Mouse (Mus musculus) heart, embryonic 14.5 days (tissue): ENCODE results near the gene Il17rd. TPM values are rescaled to one million over a fixed set of nuclear protein-coding genes. Genes with fewer than 3 reads are reported as not detected.

Experiments
- ATAC-seq: fragments of 200-750 bp; cut with Nextera tagmentation; 2 replicates; pipeline ENCODE4 v1.8.0; 2017; ENCODE audit warnings: low read depth, moderate TSS enrichment; ENCODE audit not compliant: insufficient number of reproducible peaks, insufficient read depth, low FRiP score
- H3K27ac ChIP-seq, 2 experiments: fragments of 200-500 bp in 1 of 2; fragments of 300-500 bp in 1 of 2; sonication (generic) in 1 of 2; replicated peaks in 1 of 2; 2 replicates each; pipeline ENCODE4 v1.5.1; 2012 to 2014; ENCODE audit warnings: low read depth in 2 of 2, low read length in 2 of 2, control low read depth in 1 of 2, mild to moderate bottlenecking in 1 of 2, mixed read lengths in 1 of 2; ENCODE audit not compliant: control insufficient read depth in 1 of 2, insufficient read depth in 1 of 2
- H3K27me3 ChIP-seq: fragments of 300-500 bp; sonication (generic); 2 replicates; pipeline ENCODE4 v1.6.1; 2014; ENCODE audit warnings: mild to moderate bottlenecking, low read length, control low read depth; ENCODE audit not compliant: control insufficient read depth, insufficient read depth
- H3K36me3 ChIP-seq: fragments of 300-500 bp; sonication (generic); 2 replicates; pipeline ENCODE4 v1.6.1; 2014; ENCODE audit warnings: mild to moderate bottlenecking, control low read depth, low read length, mixed read lengths; ENCODE audit not compliant: control insufficient read depth, insufficient read depth
- H3K4me1 ChIP-seq, 2 experiments: fragments of 200-500 bp in 1 of 2; fragments of 300-500 bp in 1 of 2; sonication (generic) in 1 of 2; 2 replicates each; pipeline ENCODE4 v1.6.1; 2012 to 2014; ENCODE audit warnings: low read length in 2 of 2, control low read depth in 1 of 2, mixed read lengths in 1 of 2; ENCODE audit not compliant: control insufficient read depth in 2 of 2, insufficient read depth in 2 of 2
- H3K4me2 ChIP-seq: fragments of 300-500 bp; sonication (generic); 2 replicates; pipeline ENCODE4 v1.6.1; 2014; ENCODE audit warnings: mild to moderate bottlenecking, low read length
- H3K4me3 ChIP-seq, 2 experiments: fragments of 200-500 bp in 1 of 2; fragments of 300-500 bp in 1 of 2; sonication (generic) in 1 of 2; 2 replicates each; pipeline ENCODE4 v1.5.1; 2012 to 2014; ENCODE audit warnings: low read length in 2 of 2, mild to moderate bottlenecking in 2 of 2, control low read depth in 1 of 2, low read depth in 1 of 2, moderate library complexity in 1 of 2; ENCODE audit not compliant: control insufficient read depth in 1 of 2, insufficient read depth in 1 of 2
- H3K9ac ChIP-seq: fragments of 300-500 bp; sonication (generic); 2 replicates; pipeline ENCODE4 v1.6.1; 2014; ENCODE audit warnings: mild to moderate bottlenecking, low read length
- H3K9me3 ChIP-seq: fragments of 300-500 bp; sonication (generic); 2 replicates; pipeline ENCODE4 v1.6.1; 2016; ENCODE audit warnings: low read length, control low read depth; ENCODE audit not compliant: control insufficient read depth
- WGBS: fragments of 180-500 bp; shearing (Covaris S2); extraction: QIAGEN DNeasy Blood & Tissue Kit; methylation state at CpG from one replicate; pipeline ENCODE4 v1.1.7; 2014; 5-methylcytosine and 5-hydroxymethylcytosine counted together
- polyA plus RNA-seq: library from polyadenylated mRNA; unstranded; fragments of >200 nt; fragmentation: Nextera tagmentation; extraction: Ambion mirVana; gene quantifications from 2 replicates; pipeline ENCODE4 v1.2.1, GENCODE M21; 2014

The Il17rd gene
- polyA plus RNA-seq, 1 experiment from 2014 or later, result 1.5 TPM

DNA sequence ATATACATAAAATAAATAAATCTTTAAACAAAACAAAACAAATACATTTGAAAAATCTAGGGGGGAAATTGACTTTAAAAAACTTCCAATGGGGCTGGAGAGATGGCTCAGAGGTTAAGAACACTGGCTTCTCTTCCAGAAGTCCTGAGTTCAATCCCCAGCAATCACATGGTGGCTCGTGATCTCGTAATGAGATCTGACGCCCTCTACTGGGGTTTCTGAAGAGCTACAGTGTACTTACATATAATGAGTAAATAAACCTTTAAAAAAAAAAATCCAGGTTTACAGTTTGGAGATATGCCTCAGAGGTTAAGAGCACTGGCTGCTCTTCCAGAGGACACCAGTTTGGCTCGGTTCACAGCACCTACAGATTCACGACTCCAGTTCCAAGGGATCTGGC, 27.2 kb upstream of the Il17rd start:
- no peak for ATAC-seq
- Histone ChIP-seq H3K4me3 (no peak overlapping the region), H3K4me1 (no peaks in the 10 kb centered on the region), H3K27me3 (no peaks in the 10 kb centered on the region), H3K27ac (no peak overlapping the region), H3K9me3 (no peaks in the 10 kb centered on the region), H3K36me3 (no peaks in the 10 kb centered on the region), H3K4me2 (no peak overlapping the region), H3K9ac (no peak overlapping the region)
- whole genome bisulfite sequencing, result 78% methylated on average over 5 of the region's 5 CpGs

GRCm38 (mm10) chr14:27013658-27014057, 25.1 kb upstream of the Il17rd start:
- no peaks in the 10 kb centered on the region for H3K4me1 ChIP-seq
- WGBS, result 31% methylated on average over 4 of the region's 4 CpGs
- H3K27ac ChIP-seq, result no peak overlapping the region
- H3K9ac ChIP-seq, result no peak overlapping the region
- no peaks in the 10 kb centered on the region for H3K36me3 ChIP-seq
- no peaks in the 10 kb centered on the region for H3K27me3 ChIP-seq
- H3K9me3 ChIP-seq, result no peaks in the 10 kb centered on the region
- no peak for ATAC-seq
- H3K4me3 ChIP-seq, result no peak overlapping the region
- H3K4me2 ChIP-seq, result no peak overlapping the region

DNA sequence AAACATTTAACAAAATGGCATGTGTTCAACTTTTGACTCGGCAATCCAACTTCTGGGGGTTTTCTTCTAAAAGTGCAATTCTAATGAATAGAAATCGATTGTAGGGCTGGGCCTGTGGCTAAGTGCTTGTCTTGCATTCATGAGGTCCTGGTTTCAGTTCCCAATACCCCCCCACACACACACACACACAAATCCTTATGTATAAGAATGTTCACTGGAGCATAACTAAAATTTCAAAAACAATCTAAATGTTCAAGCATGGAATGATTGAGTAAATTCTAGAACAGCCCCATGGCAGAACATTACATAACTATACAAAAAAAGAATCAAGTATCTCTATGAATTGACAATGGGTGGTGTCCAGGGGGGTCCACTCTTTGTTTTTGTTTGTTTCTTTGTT, 20.8 kb upstream of the Il17rd start:
- H3K27me3 ChIP-seq, result no peaks in the 10 kb centered on the region
- no peak overlapping the region for H3K4me2 ChIP-seq
- H3K9me3 ChIP-seq, result no peaks in the 10 kb centered on the region
- no peak overlapping the region for H3K4me3 ChIP-seq
- no peak for ATAC-seq
- no peaks in the 10 kb centered on the region for H3K36me3 ChIP-seq
- H3K9ac ChIP-seq, result no peak overlapping the region
- no peak overlapping the region for H3K27ac ChIP-seq
- WGBS, result 86% methylated on average over 2 of the region's 2 CpGs
- H3K4me1 ChIP-seq, result no peaks in the 10 kb centered on the region

GRCm38 (mm10) chr14:27019850-27020249, 18.9 kb upstream of the Il17rd start:
- Histone ChIP-seq H3K4me3 (no peak overlapping the region), H3K36me3 (no peaks in the 10 kb centered on the region), H3K4me1 (no peaks in the 10 kb centered on the region), H3K27me3 (no peaks in the 10 kb centered on the region), H3K9me3 (no peaks in the 10 kb centered on the region), H3K9ac (no peak overlapping the region), H3K27ac (no peak overlapping the region), H3K4me2 (no peak overlapping the region)
- ATAC-seq, result no peak
- 84% methylated on average over 14 of the region's 14 CpGs for WGBS

DNA sequence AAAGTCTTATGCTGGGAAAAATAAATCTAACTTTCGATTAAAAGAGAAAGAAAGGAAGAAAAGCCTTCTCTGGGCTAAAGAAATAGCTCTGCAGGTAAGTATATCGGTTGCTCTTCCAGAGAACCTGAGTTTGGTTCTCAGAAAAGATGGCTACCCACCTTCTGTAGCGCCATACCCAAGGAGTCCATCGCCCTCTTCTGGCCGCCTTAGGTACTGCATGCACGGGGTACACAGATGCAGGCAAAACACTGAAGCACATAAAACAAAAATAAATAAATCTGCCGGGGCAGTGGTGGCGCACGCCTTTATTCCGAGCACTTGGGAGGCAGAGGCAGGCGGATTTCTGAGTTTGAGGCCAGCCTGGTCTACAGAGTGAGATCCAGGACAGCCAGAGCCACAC, 15.9 kb upstream of the Il17rd start:
- no peak overlapping the region for H3K4me2 ChIP-seq
- peaks cover 0 to 3% of the 10 kb centered on the region in 2 experiments; a peak in 3 of 4 replicates for H3K4me1 ChIP-seq
- no peaks in the 10 kb centered on the region for H3K27me3 ChIP-seq
- 38% methylated on average over 11 of the region's 11 CpGs for WGBS
- H3K4me3 ChIP-seq, result no peak overlapping the region
- no peaks in the 10 kb centered on the region for H3K36me3 ChIP-seq
- no peak for ATAC-seq
- H3K9ac ChIP-seq, result no peak overlapping the region
- H3K27ac ChIP-seq, result no peak overlapping the region
- no peaks in the 10 kb centered on the region for H3K9me3 ChIP-seq

- 62% methylated on average over 4 of the region's 4 CpGs for WGBS
These were observed 14.1 kb upstream of the Il17rd start for GRCm38 (mm10) chr14:27024664-27025063.

GRCm38 (mm10) chr14:27029771-27030173, 9.0 kb upstream of the Il17rd start:
- no peaks in the 10 kb centered on the region for H3K9me3 ChIP-seq
- H3K36me3 ChIP-seq, result no peaks in the 10 kb centered on the region
- 2% methylated on average over 15 of the region's 15 CpGs for WGBS
- no peaks in the 10 kb centered on the region for H3K27me3 ChIP-seq
- peaks cover 0 to 6% of the 10 kb centered on the region in 2 experiments; a peak in 3 of 4 replicates for H3K4me1 ChIP-seq
- no peak overlapping the region for H3K27ac ChIP-seq
- ATAC-seq, result peak; percentile 47
- H3K4me2 ChIP-seq, result peak overlapping the region; percentile 32
- H3K4me3 ChIP-seq, result no peak overlapping the region
- no peak overlapping the region for H3K9ac ChIP-seq

More at GRCm38 (mm10) chr14:27024664-27025063, 14.1 kb upstream of the Il17rd start:
- no peak overlapping the region for H3K4me2 ChIP-seq
- H3K27ac ChIP-seq, result no peak overlapping the region
- no peaks in the 10 kb centered on the region for H3K36me3 ChIP-seq
- peaks cover 0 to 6% of the 10 kb centered on the region in 2 experiments; a peak in 3 of 4 replicates for H3K4me1 ChIP-seq
- H3K4me3 ChIP-seq, result no peak overlapping the region
- no peaks in the 10 kb centered on the region for H3K9me3 ChIP-seq
- H3K9ac ChIP-seq, result no peak overlapping the region
- ATAC-seq, result no peak
- H3K27me3 ChIP-seq, result no peaks in the 10 kb centered on the region

GRCm38 (mm10) chr14:27031142-27031541, 7.6 kb upstream of the Il17rd start:
- no peaks in the 10 kb centered on the region for H3K27me3 ChIP-seq
- no peak overlapping the region for H3K9ac ChIP-seq
- no peaks in the 10 kb centered on the region for H3K36me3 ChIP-seq
- peaks cover 0 to 6% of the 10 kb centered on the region in 2 experiments; a peak in 3 of 4 replicates for H3K4me1 ChIP-seq
- no peak overlapping the region for H3K4me2 ChIP-seq
- H3K4me3 ChIP-seq, result no peak overlapping the region
- 19% methylated on average over 4 of the region's 4 CpGs for WGBS
- no peak overlapping the region for H3K27ac ChIP-seq
- H3K9me3 ChIP-seq, result no peaks in the 10 kb centered on the region
- no peak for ATAC-seq
